Mouse (Mus musculus): ENCODE measurements at regions not wholly inside any gene's neighbourhood (a gene's known extent, or its start where the extent isn't known, plus 50 kb on each side); places are given as distances from the start of the nearest gene placed in this dataset.

DNA sequence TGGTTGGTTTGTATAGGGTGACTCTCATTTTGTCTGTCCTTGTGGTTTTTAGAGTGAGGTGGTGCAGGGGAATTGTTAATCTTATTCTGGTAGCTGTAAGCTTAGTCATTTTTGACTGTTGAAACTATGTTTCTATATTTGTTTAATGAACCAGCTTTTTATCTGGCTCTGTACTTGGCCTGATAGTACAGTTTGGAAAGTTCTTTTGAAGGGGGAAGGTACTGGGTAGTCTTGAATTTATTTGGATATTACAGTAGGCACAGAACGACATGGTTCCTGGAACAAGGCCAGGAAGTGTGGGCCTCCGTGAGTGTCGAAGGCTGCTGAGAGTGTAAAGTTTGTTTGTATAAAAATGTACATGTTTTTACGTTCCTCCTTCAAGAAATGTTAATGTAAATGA lies 142.0 kb downstream of the Wdr20rt start:
- TF ChIP-seq POLR2A (IDR thresholded peaks at IDR 0.05; ENCODE audit: insufficient read depth, low read depth, low read length) (no peak), CTCF (IDR thresholded peaks at IDR 0.05; ENCODE audit: insufficient read depth, low read depth, low read length) (no peak)

Data from olfactory bulb, adult 2 months (tissue).